Mouse (Mus musculus): ENCODE data around the gene Cep295.
"Not testable (repeated sequence)": the region's sequence is repeated elsewhere in the genome, so short reads cannot be mapped to it uniquely, and the experiment has no call there.

Gene Cep295

GRCm38 (mm10) chr9:15357484-15358275 lies at the start of gene Cep295:
Gene Cep295 (minus strand): TSS chr9:15357788.
- DNase-seq: peak; percentile 98

GRCm38 (mm10) chr9:15397591-15397990 lies 40.0 kb upstream of the Cep295 start:
- DNase-seq: no peak

- DNase-seq: no peak
Observed at GRCm38 (mm10) chr9:15395353-15395942, 37.9 kb upstream of the Cep295 start.

- DNase-seq: no peak
Observed at GRCm38 (mm10) chr9:15387075-15387643, 29.6 kb upstream of the Cep295 start.

DNA sequence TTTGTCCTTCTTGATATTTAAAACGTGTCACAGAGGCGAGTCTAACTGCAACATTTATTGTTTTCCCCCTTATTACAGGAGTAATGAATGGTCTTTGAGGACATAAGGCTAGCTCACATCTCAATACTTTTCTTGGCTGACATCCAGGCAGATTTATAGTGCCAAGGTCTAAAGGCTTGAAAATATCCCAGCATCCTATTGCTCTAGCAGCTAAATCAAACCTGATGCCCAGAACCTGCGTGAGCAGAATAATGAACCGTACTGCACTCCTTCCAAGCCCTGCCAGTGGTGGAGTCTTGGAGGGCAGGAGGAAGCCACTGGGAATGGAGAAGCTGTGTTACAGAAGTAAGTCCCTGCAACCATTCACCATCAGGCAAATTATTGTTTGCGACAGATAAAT lies 26.7 kb upstream of the Cep295 start:
- DNase-seq: no peak

DNA sequence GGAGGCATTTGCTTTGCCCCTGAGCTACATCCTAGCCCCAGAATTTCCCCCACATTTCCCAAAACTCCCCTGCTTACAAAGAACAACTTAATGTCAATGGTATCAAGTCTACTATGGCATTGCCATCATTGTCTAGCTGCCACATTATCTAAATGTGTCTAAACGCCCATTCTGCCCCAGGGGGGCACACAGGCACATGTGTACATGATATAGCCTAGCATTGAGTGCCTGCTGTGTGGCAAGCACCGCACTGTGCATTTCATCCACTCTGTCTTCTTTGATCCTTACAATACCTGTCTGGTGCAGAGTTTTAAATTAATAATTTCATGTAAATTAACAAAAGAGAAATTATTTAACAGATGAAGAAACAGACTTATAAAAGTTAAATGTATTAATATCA lies 8.7 kb upstream of the Cep295 start:
- DNase-seq: no peak

DNA sequence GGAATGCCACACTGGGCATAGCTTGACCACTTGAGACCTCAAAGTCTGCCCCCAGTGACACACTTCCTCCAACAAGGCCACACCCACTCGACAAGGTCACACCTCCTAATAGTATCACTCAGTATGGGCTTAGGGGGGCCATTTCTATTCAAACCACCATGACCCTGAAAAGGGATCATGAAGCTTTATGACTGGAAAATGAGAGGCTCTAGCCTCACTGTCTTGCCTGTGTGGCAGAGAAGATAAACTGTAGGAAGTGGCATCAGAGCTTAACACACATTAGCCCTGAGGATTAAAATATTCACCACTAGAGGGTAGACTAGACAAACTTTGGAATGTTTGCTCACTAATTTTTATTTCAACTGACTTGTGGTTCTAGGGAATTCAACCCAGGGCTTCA lies 8.3 kb upstream of the Cep295 start:
- no peak for DNase-seq

DNA sequence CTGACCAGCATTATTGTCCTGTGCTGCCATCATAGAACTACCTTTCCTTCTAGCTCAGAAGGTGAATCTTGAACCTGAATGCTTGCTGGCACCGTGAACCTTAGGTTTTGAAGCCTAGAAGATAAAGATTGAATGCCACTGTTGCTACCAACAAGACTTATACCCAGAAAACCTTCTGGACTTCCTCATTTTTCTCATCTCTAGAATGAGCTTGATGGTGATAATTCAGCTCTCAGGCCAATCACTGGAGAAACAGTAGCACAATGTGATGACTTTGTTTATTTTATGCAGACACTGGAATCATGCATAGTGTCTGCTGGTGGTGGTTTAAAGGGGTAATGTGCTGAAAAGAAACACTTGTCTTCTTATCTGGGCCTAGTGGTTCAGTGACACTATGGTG lies 7.3 kb upstream of the Cep295 start:
- no peak for DNase-seq

- no peak for DNase-seq
Observed at GRCm38 (mm10) chr9:15356916-15357483, 588 bp downstream of the Cep295 start.

- no peak for DNase-seq
Observed at GRCm38 (mm10) chr9:15349925-15350324, 7.7 kb downstream of the Cep295 start.

DNA sequence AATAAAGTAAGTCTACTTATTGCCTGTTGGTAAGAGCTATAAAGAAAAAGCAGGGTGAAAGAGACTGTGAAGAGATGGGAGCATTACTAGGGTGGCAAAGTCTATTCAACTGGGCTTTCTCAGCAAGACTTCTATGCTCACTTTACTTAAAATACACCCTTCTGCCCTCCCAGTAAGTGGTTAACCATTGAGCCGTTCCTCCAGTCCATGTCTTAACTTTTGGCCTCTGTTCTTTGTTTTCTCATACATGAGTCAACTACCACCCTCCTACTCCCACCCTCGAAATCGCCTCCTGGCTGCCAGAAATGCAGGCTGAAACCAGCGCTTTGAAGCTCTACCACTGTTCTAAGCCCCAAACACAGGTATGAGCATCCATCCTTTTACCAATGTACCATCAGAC lies 19.8 kb downstream of the Cep295 start:
- no peak for DNase-seq

GRCm38 (mm10) chr9:15318170-15318742 lies 39.3 kb downstream of the Cep295 start:
- DNase-seq: no peak

DNA sequence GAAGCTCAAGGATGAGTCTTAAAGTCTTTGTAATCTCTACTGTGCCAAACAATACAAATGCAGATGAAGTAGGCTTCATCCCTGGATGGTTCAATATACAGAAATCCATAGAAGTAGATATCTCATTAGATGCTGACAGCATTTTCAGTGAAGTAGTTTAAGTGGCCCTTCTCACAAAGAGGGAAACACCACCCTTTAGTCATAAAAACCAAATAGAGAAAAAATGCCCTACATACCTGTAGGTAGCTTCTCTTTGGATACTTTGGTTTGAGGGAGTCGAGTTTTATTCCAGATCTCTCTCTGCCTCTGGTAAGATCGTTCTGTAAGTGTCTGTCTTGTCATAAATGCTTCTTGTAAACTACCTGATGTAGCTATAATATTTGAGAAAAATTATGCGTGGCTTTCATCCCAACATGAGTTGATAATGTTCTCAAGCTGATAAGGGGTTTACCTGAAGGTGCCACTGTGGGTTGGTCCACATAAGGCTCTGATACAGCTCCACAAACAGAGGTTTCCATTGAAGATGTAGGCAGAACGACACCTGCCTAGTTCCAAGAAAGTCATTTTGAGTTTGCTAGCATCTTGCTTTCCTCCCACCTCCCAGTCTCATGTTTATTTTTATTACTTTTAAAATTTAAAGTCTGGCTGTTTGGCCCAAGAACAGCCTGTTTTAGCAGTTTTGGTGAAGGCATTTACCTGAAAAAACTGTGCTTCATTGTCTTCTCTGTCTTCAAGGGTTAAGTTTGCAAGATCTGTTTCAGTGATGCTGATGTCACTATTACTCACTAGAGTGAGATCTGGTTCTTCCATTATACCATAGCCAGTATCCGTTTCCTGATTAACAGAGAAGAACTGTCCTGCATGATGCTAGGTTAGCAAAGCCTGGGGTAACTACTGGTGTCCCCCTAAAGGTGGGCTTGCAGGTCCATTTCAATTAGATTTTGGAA lies 40.1 kb downstream of the Cep295 start:
- DNase-seq: no peak

DNA sequence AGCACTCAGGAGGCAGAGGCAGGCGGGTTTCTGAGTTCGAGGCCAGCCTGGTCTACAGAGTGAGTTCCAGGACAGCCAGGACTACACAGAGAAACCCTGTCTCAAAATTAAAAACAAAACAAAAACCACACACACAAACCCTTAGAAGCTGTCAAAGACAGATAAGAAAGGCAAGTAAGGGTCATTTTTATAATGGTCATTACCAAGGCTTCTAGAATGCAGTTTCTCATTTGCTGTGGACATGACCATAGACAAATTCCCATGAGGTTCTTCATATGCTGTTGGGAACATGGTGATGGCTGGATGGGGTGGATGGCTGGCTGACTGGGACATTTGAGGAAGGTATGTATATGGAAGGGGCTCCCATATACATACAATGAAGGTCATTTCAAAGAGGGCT lies 41.3 kb downstream of the Cep295 start:
- DNase-seq: not testable (repeated sequence)

DNA sequence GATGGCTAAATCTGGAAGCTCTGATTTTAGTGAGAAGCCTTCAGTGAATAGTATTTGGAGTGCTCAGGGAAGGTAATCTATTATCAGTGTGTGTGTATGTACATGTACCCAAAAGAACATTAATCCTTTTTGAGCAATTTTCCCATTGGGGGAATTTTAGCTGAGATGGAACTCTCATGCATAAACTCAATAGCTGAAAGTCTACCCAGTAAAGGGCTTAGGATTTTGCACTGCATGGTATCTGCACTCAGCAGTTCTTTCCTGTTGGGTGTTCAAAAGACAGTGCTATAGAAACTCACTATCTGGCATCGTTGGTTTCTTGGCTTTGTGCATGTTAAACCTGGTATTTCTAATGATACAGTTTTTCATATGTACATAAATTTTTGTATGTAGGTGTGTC lies 43.0 kb downstream of the Cep295 start:
- no peak for DNase-seq

DNA sequence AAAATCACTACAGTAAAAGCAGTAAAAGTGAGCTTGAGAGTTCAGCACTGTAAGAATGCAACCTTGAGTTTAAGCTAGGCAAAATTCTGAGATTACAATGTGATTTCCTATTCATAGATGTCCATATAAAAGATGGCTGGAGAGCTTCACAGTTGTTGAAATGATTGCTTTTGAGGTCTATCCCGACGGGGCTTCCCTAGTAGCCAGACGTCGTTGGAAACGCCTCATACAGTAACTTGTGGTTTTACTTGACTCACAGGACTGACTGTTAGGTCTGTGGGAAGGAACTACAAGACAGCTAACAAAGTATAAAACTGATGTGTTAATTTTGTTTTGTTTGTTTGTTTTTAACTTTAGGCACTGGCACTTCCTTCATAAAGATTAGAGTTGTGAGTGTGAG lies 44.0 kb downstream of the Cep295 start:
- DNase-seq: no peak

DNA sequence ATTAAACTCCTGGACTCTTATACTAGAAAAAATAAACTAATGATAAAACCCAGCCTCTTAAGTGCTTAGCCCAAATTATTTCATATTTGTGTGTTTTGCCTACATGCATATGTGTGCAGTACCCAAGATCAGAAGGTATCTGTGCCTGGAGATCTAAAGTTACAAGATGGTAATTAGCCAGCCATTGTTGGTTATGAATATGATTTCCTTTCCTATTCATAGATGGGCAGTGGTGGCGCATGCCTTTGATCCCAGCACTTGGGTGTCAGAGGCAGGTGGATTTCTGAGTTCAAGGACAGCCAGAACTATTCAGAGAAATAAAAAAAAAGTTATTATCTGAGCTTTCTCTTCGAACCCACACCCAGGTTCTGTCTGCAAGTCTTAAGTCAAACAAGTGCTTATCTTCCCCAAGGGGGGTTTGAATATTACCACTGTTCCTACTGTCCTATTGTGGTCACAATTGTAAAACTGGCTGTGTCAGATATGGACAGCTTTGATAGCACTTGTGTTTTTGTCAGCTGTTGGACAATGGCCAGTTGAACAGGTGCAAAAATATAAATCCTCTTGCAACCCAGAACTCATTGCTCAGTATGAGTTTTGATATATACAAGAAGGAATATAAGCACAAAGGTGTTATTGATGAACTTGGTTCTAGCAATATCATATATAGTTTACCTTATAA lies 45.4 kb downstream of the Cep295 start:
- DNase-seq: no peak

- no peak for DNase-seq
Observed at GRCm38 (mm10) chr9:15310179-15310578, 47.4 kb downstream of the Cep295 start.

DNA sequence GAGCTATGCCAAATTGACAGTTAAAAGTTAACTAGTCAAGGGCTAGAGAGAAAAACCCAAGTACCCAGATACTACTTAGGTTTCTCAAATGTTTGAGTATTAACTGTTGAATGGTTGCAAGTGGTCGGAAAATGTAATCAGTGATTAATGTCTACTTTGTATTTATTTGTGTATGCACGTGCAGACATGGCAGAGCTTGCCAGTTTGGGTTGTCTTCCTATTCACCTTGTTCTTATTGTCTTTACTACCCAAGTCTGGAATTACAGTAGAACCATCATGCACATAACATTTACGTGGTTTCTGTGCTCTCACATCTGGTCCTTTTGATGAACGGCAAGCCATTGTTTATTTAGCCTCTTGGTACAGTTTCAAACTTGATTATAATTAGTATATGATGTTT lies 48.2 kb downstream of the Cep295 start:
- no peak for DNase-seq

DNA sequence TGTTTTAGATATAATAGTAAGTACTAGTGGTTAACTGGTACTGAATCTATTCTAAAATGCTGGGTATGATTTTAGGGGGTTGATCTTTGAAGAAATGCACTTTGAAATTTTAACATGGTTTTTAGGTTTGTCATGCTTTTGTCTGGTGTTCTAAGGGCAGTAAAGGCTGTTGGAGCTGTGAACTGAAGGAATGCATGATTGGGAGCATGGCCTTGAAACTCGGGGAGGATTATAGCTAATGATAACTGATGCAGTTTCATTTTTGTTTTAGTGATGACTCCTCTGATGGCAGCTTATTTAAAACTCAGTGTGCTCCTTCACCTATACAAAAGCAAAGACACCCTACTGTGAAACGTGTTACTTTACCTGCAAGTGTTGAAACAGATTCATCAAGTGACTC lies 49.3 kb downstream of the Cep295 start:
- DNase-seq: no peak

- no peak for DNase-seq
Observed at GRCm38 (mm10) chr9:15307257-15307656, 50.3 kb downstream of the Cep295 start.

All from thymus, postnatal 14 days (tissue).